Comparison of ENCODE assay signal across 9 mouse cellular contexts in the genomic region with DNA sequence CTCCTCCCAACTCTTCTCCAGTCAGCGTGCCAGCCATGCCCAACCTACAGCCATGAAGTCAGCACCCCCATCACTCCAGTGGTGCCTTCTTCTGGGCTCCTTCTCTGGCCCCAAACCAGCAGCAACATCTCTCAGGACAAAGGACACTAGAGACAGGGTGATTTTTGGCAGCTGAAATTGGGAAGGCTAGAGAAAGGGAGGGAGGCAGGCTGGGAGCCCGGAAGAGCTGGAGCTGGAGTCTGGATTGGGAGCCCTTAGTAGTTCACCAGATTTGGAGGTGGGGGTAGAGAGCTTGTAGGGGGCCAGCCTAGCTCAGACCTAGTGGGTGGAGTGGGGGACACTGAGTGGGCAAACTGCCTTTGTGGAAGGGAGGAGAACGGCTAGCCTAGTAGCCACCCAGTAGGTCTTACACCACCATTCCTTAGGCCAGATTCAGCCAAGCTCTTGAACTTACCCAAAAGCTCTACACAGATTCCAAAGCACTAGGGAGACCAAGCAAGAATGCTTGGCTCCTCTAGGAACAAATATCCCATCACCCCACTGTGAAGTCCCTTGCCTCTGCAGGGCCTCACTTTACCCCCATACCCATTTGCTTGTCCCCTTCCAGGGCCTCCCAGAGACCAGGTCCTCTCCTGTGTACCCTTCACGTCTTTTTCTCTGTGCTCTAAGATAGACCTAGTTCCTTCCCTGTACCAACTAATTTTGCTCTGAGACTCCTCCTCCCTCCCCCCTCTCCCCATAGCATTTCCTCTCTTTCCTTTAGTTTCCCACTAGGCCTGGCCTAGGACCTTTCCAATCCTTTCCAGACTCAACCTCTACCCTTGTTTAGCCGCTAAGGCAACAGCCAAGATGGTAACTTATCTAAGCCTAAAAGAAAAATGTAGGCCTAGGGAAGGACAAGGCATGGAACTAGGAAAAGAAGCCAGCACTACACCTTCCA. TPM values are rescaled to one million over a fixed set of nuclear protein-coding genes. Genes with fewer than 3 reads are reported as not detected.
A peak's percentile ranks its signal among the peaks of the same experiment; 100 is the strongest.
DNase-seq lines count a peak whose midpoint lies in the region; ATAC-seq lines count a peak whose summit lies in the region.
"Had no signal": no experiment of that assay in that cellular context is flagged by ENCODE, and none has a peak within 500 bp of the region (broad histone marks: within the 10 kb centered on the region; RNA-seq: fewer than 3 reads in every experiment).

No protein-coding gene starts in this region.

- 40% methylated on average over 5 of the region's 5 CpGs for WGBS in intestine, embryonic 16.5 days
- 39% methylated on average over 5 of the region's 5 CpGs for WGBS in limb, embryonic 12.5 days
- 28% methylated on average over 5 of the region's 5 CpGs for WGBS in neural tube, embryonic 14.5 days

- no peaks in the 10 kb centered on the region for H3K9me3 ChIP-seq in intestine, embryonic 16.5 days (ENCODE audit: control insufficient read depth, low read length)
- no peaks in the 10 kb centered on the region for H3K9me3 ChIP-seq in limb, embryonic 12.5 days
- no peaks in the 10 kb centered on the region for H3K9me3 ChIP-seq in neural tube, embryonic 14.5 days (ENCODE audit: control insufficient read depth, low read length)

- H3K4me1 ChIP-seq in intestine, embryonic 16.5 days (ENCODE audit: control insufficient read depth, insufficient read depth, low read length), result peaks cover 39% of the 10 kb centered on the region
- peaks cover 50% of the 10 kb centered on the region for H3K4me1 ChIP-seq in limb, embryonic 12.5 days (replicated peaks)
- H3K4me1 ChIP-seq in neural tube, embryonic 14.5 days (ENCODE audit: control insufficient read depth, insufficient read depth, low read length), result peaks cover 44% of the 10 kb centered on the region; the same call in 1 of the 2 replicates

- no peaks in the 10 kb centered on the region for H3K36me3 ChIP-seq in intestine, embryonic 16.5 days (ENCODE audit: control insufficient read depth, insufficient read depth, low read length)
- H3K36me3 ChIP-seq in limb, embryonic 12.5 days, result peaks cover 9% of the 10 kb centered on the region; the same call in 1 of the 2 replicates
- no peaks in the 10 kb centered on the region for H3K36me3 ChIP-seq in neural tube, embryonic 14.5 days (ENCODE audit: control insufficient read depth, insufficient read depth, low read length)

- peak overlapping the region; percentile 75 for H3K4me3 ChIP-seq in intestine, embryonic 16.5 days (ENCODE audit: low read length)
- peak overlapping the region; percentile 89 for H3K4me3 ChIP-seq in limb, embryonic 12.5 days (replicated peaks)
- peak overlapping the region; percentile 74; the same call in 1 of the 2 replicates for H3K4me3 ChIP-seq in neural tube, embryonic 14.5 days (ENCODE audit: low read depth, low read length)

- H3K9ac ChIP-seq in intestine, embryonic 16.5 days (ENCODE audit: low read depth, low read length), result peak overlapping the region; percentile 93
- peak overlapping the region; percentile 96 for H3K9ac ChIP-seq in limb, embryonic 12.5 days (replicated peaks)
- no peak overlapping the region for H3K9ac ChIP-seq in neural tube, embryonic 14.5 days (replicated peaks; ENCODE audit: low read depth, low read length)

- ATAC-seq in intestine, embryonic 16.5 days, result peak; percentile 12; the same call in 1 of the 2 replicates
- ATAC-seq in limb, embryonic 12.5 days (ENCODE audit: insufficient number of reproducible peaks, insufficient read depth, low FRiP score, low TSS enrichment, low read depth), result no peak
- ATAC-seq in neural tube, embryonic 14.5 days (ENCODE audit: low read depth), result peak; percentile 18

- DNase-seq in left cerebral cortex, adult 18-20 months (ENCODE audit: low spot score in 2 of 2), result peak; percentile 55 to 70
- no peak for DNase-seq in left cerebral cortex, adult 11 months (ENCODE audit: low spot score)
- DNase-seq in cerebellum, adult 9-11 months, result peak; percentile 87
- DNase-seq in gastrocnemius, postnatal 25 days, result peak; percentile 58
- no peak for DNase-seq in natural killer cell, adult 2 months (ENCODE audit: low spot score in 2 of 2)

- peak overlapping the region; percentile 78 for H3K4me2 ChIP-seq in intestine, embryonic 16.5 days (ENCODE audit: low read depth, low read length)
- peak overlapping the region; percentile 87 for H3K4me2 ChIP-seq in limb, embryonic 12.5 days
- H3K4me2 ChIP-seq in neural tube, embryonic 14.5 days (ENCODE audit: low read depth, low read length), result peak overlapping the region; percentile 63

- H3K27ac ChIP-seq in intestine, embryonic 16.5 days (ENCODE audit: low read length), result peak overlapping the region; percentile 93
- H3K27ac ChIP-seq in limb, embryonic 12.5 days, result peak overlapping the region; percentile 99
- H3K27ac ChIP-seq in neural tube, embryonic 14.5 days (ENCODE audit: low read depth, low read length), result peak overlapping the region; percentile 96

- H3K27me3 ChIP-seq in intestine, embryonic 16.5 days (replicated peaks; ENCODE audit: control insufficient read depth, insufficient read depth, low read length), result no peaks in the 10 kb centered on the region
- H3K27me3 ChIP-seq in limb, embryonic 12.5 days, result peaks cover 24% of the 10 kb centered on the region
- no peaks in the 10 kb centered on the region for H3K27me3 ChIP-seq in neural tube, embryonic 14.5 days (ENCODE audit: control insufficient read depth, insufficient read depth, low read length)

RNA-seq across cellular contexts. Expression of gene Atn1, which starts 1.9 kb away (rescaled TPM):
- 100 to 1,000 TPM; 158 to 181 TPM for total RNA-seq in left cerebral cortex, adult 18-20 months (2021)
- 10 to 100 TPM; 31.8 to 32.4 TPM for total RNA-seq in gastrocnemius, postnatal 25 days (2021)
- 8.3 and 8.8 TPM in 2 replicates for polyA plus RNA-seq in intestine, embryonic 16.5 days (2015; fragmentation: Nextera tagmentation; extraction: Ambion mirVana)
- polyA plus RNA-seq in limb, embryonic 12.5 days (2016; fragmentation: Nextera tagmentation; extraction: Ambion mirVana), result 17.1 and 17.4 TPM in 2 replicates
- polyA plus RNA-seq in neural tube, embryonic 14.5 days (2014; fragmentation: Nextera tagmentation; extraction: Ambion mirVana), result 21.5 and 27.5 TPM in 2 replicates

RNA-seq across cellular contexts. Expression of gene Gm45234, which starts 2.4 kb away (rescaled TPM):
- 1 to 10 TPM in 1 of 2 experiments, not detected in 1; 1.4 TPM for total RNA-seq in left cerebral cortex, adult 18-20 months (2021)
- total RNA-seq in gastrocnemius, postnatal 25 days (2021), result 1 to 10 TPM in 1 of 2 experiments, not detected in 1; 2.2 TPM
- not detected in 2 replicates for polyA plus RNA-seq in intestine, embryonic 16.5 days (2015; fragmentation: Nextera tagmentation; extraction: Ambion mirVana)
- polyA plus RNA-seq in limb, embryonic 12.5 days (2016; fragmentation: Nextera tagmentation; extraction: Ambion mirVana), result not detected in 2 replicates
- polyA plus RNA-seq in neural tube, embryonic 14.5 days (2014; fragmentation: Nextera tagmentation; extraction: Ambion mirVana), result not detected in 2 replicates
- polyA plus RNA-seq: gonadal fat pad, adult 2 months had no signal

RNA-seq across cellular contexts. Expression of gene Eno2, which starts 11.3 kb away (rescaled TPM):
- total RNA-seq in left cerebral cortex, adult 18-20 months (2021), result 1,000 to 10,000 TPM; 1,066 to 1,067 TPM
- total RNA-seq in gastrocnemius, postnatal 25 days (2021), result 1 to 10 TPM; 2.1 to 3.0 TPM
- polyA plus RNA-seq in intestine, embryonic 16.5 days (2015; fragmentation: Nextera tagmentation; extraction: Ambion mirVana), result 7.1 and 7.9 TPM in 2 replicates
- polyA plus RNA-seq in limb, embryonic 12.5 days (2016; fragmentation: Nextera tagmentation; extraction: Ambion mirVana), result 4.8 TPM in 2 replicates
- polyA plus RNA-seq in neural tube, embryonic 14.5 days (2014; fragmentation: Nextera tagmentation; extraction: Ambion mirVana), result 154 and 205 TPM in 2 replicates

RNA-seq across cellular contexts. Expression of gene Grcc10, which starts 17.0 kb away (rescaled TPM):
- total RNA-seq in left cerebral cortex, adult 18-20 months (2021), result 100 to 1,000 TPM; 321 to 335 TPM
- total RNA-seq in gastrocnemius, postnatal 25 days (2021), result 100 to 1,000 TPM; 163 to 167 TPM
- polyA plus RNA-seq in intestine, embryonic 16.5 days (2015; fragmentation: Nextera tagmentation; extraction: Ambion mirVana), result 309 and 334 TPM in 2 replicates
- polyA plus RNA-seq in limb, embryonic 12.5 days (2016; fragmentation: Nextera tagmentation; extraction: Ambion mirVana), result 479 and 511 TPM in 2 replicates
- polyA plus RNA-seq in neural tube, embryonic 14.5 days (2014; fragmentation: Nextera tagmentation; extraction: Ambion mirVana), result 634 and 689 TPM in 2 replicates

RNA-seq across cellular contexts. Expression of gene Ptpn6, which starts 19.7 kb away (rescaled TPM):
- total RNA-seq in left cerebral cortex, adult 18-20 months (2021), result 1 to 10 TPM; 2.5 to 5.1 TPM
- total RNA-seq in gastrocnemius, postnatal 25 days (2021), result 1 to 10 TPM; 1.5 to 2.2 TPM
- polyA plus RNA-seq in intestine, embryonic 16.5 days (2015; fragmentation: Nextera tagmentation; extraction: Ambion mirVana), result 20.4 and 22.5 TPM in 2 replicates
- 6.0 and 6.4 TPM in 2 replicates for polyA plus RNA-seq in limb, embryonic 12.5 days (2016; fragmentation: Nextera tagmentation; extraction: Ambion mirVana)
- polyA plus RNA-seq in neural tube, embryonic 14.5 days (2014; fragmentation: Nextera tagmentation; extraction: Ambion mirVana), result 2.6 and 4.4 TPM in 2 replicates

Comparison
In these comparisons a context has a peak if more than half of its experiments do, and no peak if none do; other contexts are left out.
1. DNase-seq: peak in left cerebral cortex, adult 18-20 months (2 of 2), cerebellum, adult 9-11 months (single experiment) and gastrocnemius, postnatal 25 days (single experiment); none in left cerebral cortex, adult 11 months (single experiment) and natural killer cell, adult 2 months (0 of 2).
2. RNA of gene Eno2, which starts 11.3 kb away (polyA plus RNA-seq): 154 to 205 TPM in neural tube, embryonic 14.5 days; 7.1 to 7.9 TPM in intestine, embryonic 16.5 days and 4.8 TPM in limb, embryonic 12.5 days; every median in the first group is over 10 times any median in the second.
3. Peak in every context shown above with its lines, with median percentiles within 50 percentile points of each other: H3K27ac ChIP-seq, H3K4me2 ChIP-seq and H3K4me3 ChIP-seq.